Mouse (Mus musculus): ENCODE data around the gene Gtf2h4. TPM values are rescaled to one million over a fixed set of nuclear protein-coding genes. Genes with fewer than 3 reads are reported as not detected.

Gene Gtf2h4
- total and polyA plus RNA-seq, 2 experiments from 2014 or later: 18.0 to 24.2 TPM

GRCm38 (mm10) chr17:35704621-35705464 is 31.3 kb upstream of the Gtf2h4 start, which contains the start of gene Ddr1:
Gene Ddr1 (minus strand): TSS chr17:35704621.
- ATAC-seq (ENCODE audit: insufficient read depth, low read depth) (no peak), DNase-seq (ENCODE audit: low spot score) (no peak)
- Histone ChIP-seq H3K4me2 (ENCODE audit: low read depth, low read length) (peak within 1 kb of the TSS; percentile 45), H3K9me3 (replicated peaks; ENCODE audit: control insufficient read depth, low read length) (no peaks in the 10 kb centered on the region), H3K27ac (ENCODE audit: low read depth) (peak within 1 kb of the TSS; percentile 59), H3K4me1 (ENCODE audit: control insufficient read depth, insufficient read depth) (peaks cover 26% of the 10 kb centered on the region), H3K4me3 (ENCODE audit: low read depth, low read length) (peak within 1 kb of the TSS; percentile 15), H3K9ac (replicated peaks; ENCODE audit: low read depth, low read length) (peak within 1 kb of the TSS; percentile 37; the same call in 1 of the 2 replicates), H3K27me3 (ENCODE audit: control insufficient read depth, insufficient read depth, low read length) (no peaks in the 10 kb centered on the region), H3K36me3 (replicated peaks; ENCODE audit: control insufficient read depth, insufficient read depth, low read length) (no peaks in the 10 kb centered on the region)
- TF ChIP-seq EP300 (IDR thresholded peaks at IDR 0.05; ENCODE audit: low read depth) (no peak), CTCF (IDR thresholded peaks at IDR 0.05; ENCODE audit: low read depth) (no peak)
- 13% methylated on average over 19 of the region's 19 CpGs for WGBS

GRCm38 (mm10) chr17:35703751-35704271 is 30.3 kb upstream of the Gtf2h4 start:
- Histone ChIP-seq H3K27me3 (ENCODE audit: control insufficient read depth, insufficient read depth, low read length) (0 out of 2 replicates have a peak, but pooled peaks cover 3% of the 10 kb centered on the region), H3K9ac (replicated peaks; ENCODE audit: low read depth, low read length) (peak overlapping the region; percentile 37; the same call in 1 of the 2 replicates), H3K4me1 (ENCODE audit: control insufficient read depth, insufficient read depth) (peaks cover 25% of the 10 kb centered on the region), H3K4me2 (ENCODE audit: low read depth, low read length) (peak overlapping the region; percentile 45), H3K36me3 (replicated peaks; ENCODE audit: control insufficient read depth, insufficient read depth, low read length) (no peaks in the 10 kb centered on the region), H3K27ac (ENCODE audit: low read depth) (peak overlapping the region; percentile 59), H3K4me3 (ENCODE audit: low read depth, low read length) (peak overlapping the region; percentile 15), H3K9me3 (replicated peaks; ENCODE audit: control insufficient read depth, low read length) (no peaks in the 10 kb centered on the region)
- DNase-seq (ENCODE audit: low spot score) (no peak), ATAC-seq (ENCODE audit: insufficient read depth, low read depth) (no peak)
- WGBS: 6% methylated on average over 14 of the region's 14 CpGs
- TF ChIP-seq CTCF (IDR thresholded peaks at IDR 0.05; ENCODE audit: low read depth) (no peak), EP300 (IDR thresholded peaks at IDR 0.05; ENCODE audit: low read depth) (no peak)

GRCm38 (mm10) chr17:35703065-35703464 is 29.5 kb upstream of the Gtf2h4 start:
- 18% methylated on average over 2 of the region's 2 CpGs for whole genome bisulfite sequencing
- no peaks in the 10 kb centered on the region for H3K36me3 ChIP-seq (replicated peaks; ENCODE audit: control insufficient read depth, insufficient read depth, low read length)
- ATAC-seq (ENCODE audit: insufficient read depth, low read depth): no peak
- H3K4me1 ChIP-seq (ENCODE audit: control insufficient read depth, insufficient read depth): peaks cover 22% of the 10 kb centered on the region
- no peaks in the 10 kb centered on the region for H3K9me3 ChIP-seq (replicated peaks; ENCODE audit: control insufficient read depth, low read length)
- H3K9ac ChIP-seq (replicated peaks; ENCODE audit: low read depth, low read length): no peak overlapping the region
- no peak for DNase-seq (ENCODE audit: low spot score)
- no peak overlapping the region for H3K4me2 ChIP-seq (ENCODE audit: low read depth, low read length)
- H3K4me3 ChIP-seq (ENCODE audit: low read depth, low read length): no peak overlapping the region
- H3K27me3 ChIP-seq (ENCODE audit: control insufficient read depth, insufficient read depth, low read length): 0 out of 2 replicates have a peak, but pooled peaks cover 3% of the 10 kb centered on the region
- TF ChIP-seq EP300 (IDR thresholded peaks at IDR 0.05; ENCODE audit: low read depth): no peak
- no peak for TF ChIP-seq CTCF (IDR thresholded peaks at IDR 0.05; ENCODE audit: low read depth)
- H3K27ac ChIP-seq (ENCODE audit: low read depth): peak overlapping the region; percentile 98; the same call in 1 of the 2 replicates

GRCm38 (mm10) chr17:35702605-35703004 is 29.1 kb upstream of the Gtf2h4 start:
- TF ChIP-seq EP300 (IDR thresholded peaks at IDR 0.05; ENCODE audit: low read depth): no peak
- no peak for TF ChIP-seq CTCF (IDR thresholded peaks at IDR 0.05; ENCODE audit: low read depth)
- Histone ChIP-seq H3K4me3 (ENCODE audit: low read depth, low read length) (peak overlapping the region; percentile 75), H3K27ac (ENCODE audit: low read depth) (peak overlapping the region; percentile 98), H3K9me3 (replicated peaks; ENCODE audit: control insufficient read depth, low read length) (no peaks in the 10 kb centered on the region), H3K27me3 (ENCODE audit: control insufficient read depth, insufficient read depth, low read length) (0 out of 2 replicates have a peak, but pooled peaks cover 3% of the 10 kb centered on the region), H3K4me2 (ENCODE audit: low read depth, low read length) (peak overlapping the region; percentile 80), H3K36me3 (replicated peaks; ENCODE audit: control insufficient read depth, insufficient read depth, low read length) (no peaks in the 10 kb centered on the region), H3K4me1 (ENCODE audit: control insufficient read depth, insufficient read depth) (peaks cover 26% of the 10 kb centered on the region), H3K9ac (replicated peaks; ENCODE audit: low read depth, low read length) (peak overlapping the region; percentile 25; the same call in 1 of the 2 replicates)
- DNase-seq (ENCODE audit: low spot score): no peak
- ATAC-seq (ENCODE audit: insufficient read depth, low read depth): no peak
- WGBS: 25% methylated on average over 4 of the region's 4 CpGs

GRCm38 (mm10) chr17:35701978-35702461 is 28.5 kb upstream of the Gtf2h4 start:
- Histone ChIP-seq H3K4me3 (ENCODE audit: low read depth, low read length) (peak overlapping the region; percentile 75), H3K27me3 (ENCODE audit: control insufficient read depth, insufficient read depth, low read length) (0 out of 2 replicates have a peak, but pooled peaks cover 3% of the 10 kb centered on the region), H3K4me1 (ENCODE audit: control insufficient read depth, insufficient read depth) (peaks cover 32% of the 10 kb centered on the region), H3K4me2 (ENCODE audit: low read depth, low read length) (peak overlapping the region; percentile 80), H3K27ac (ENCODE audit: low read depth) (peak overlapping the region; percentile 98), H3K36me3 (replicated peaks; ENCODE audit: control insufficient read depth, insufficient read depth, low read length) (no peaks in the 10 kb centered on the region), H3K9me3 (replicated peaks; ENCODE audit: control insufficient read depth, low read length) (no peaks in the 10 kb centered on the region), H3K9ac (replicated peaks; ENCODE audit: low read depth, low read length) (peak overlapping the region; percentile 83)
- DNase-seq (ENCODE audit: low spot score) (peak; percentile 58), ATAC-seq (ENCODE audit: insufficient read depth, low read depth) (0 out of 2 replicates have a peak, but pooled peaks have one; percentile 12)
- no peak for TF ChIP-seq EP300 (IDR thresholded peaks at IDR 0.05; ENCODE audit: low read depth)
- no peak for TF ChIP-seq CTCF (IDR thresholded peaks at IDR 0.05; ENCODE audit: low read depth)
- whole genome bisulfite sequencing: 4% methylated on average over 16 of the region's 16 CpGs

All from heart, postnatal 0 days (tissue).